Mouse (Mus musculus) adrenal gland, postnatal 36 days (tissue): ENCODE data around the gene Ercc5. TPM values are rescaled to one million over a fixed set of nuclear protein-coding genes. Genes with fewer than 3 reads are reported as not detected.

Source experiments
- DNase-seq, 2 experiments: peaks; one replicate each; pipeline ENCODE4 v3.0.0; 2021; ENCODE audit warnings: mixed read lengths in 1 of 2
- long read RNA-seq, 2 experiments: library from polyadenylated mRNA; stranded (forward); transcript quantifications; one replicate each; pipeline ENCODE4 v2.0.0; 2021; ENCODE audit warnings: borderline sequencing depth in 2 of 2
- total RNA-seq, 2 experiments: library from RNA; stranded (reverse); gene quantifications; 2 replicates each; pipeline ENCODE4 v1.2.3; 2021

Ercc5 gene
- 10 to 100 TPM; 17.8 to 18.9 TPM for total RNA-seq
- long read RNA-seq, experiment 1, transcript Ercc5-201 (15 exons, 3,907 nt) = major isoform, 15 of 28 reads
- long read RNA-seq, experiment 1, partial matches to known transcripts = 6 of 28 reads
- long read RNA-seq, experiment 1, other reads (novel, unspliced or antisense) = 6 of 28 reads
- long read RNA-seq, experiment 2, partial matches to known transcripts = 0 of 3 reads
- long read RNA-seq, experiment 2, other reads (novel, unspliced or antisense) = 0 of 3 reads

DNA sequence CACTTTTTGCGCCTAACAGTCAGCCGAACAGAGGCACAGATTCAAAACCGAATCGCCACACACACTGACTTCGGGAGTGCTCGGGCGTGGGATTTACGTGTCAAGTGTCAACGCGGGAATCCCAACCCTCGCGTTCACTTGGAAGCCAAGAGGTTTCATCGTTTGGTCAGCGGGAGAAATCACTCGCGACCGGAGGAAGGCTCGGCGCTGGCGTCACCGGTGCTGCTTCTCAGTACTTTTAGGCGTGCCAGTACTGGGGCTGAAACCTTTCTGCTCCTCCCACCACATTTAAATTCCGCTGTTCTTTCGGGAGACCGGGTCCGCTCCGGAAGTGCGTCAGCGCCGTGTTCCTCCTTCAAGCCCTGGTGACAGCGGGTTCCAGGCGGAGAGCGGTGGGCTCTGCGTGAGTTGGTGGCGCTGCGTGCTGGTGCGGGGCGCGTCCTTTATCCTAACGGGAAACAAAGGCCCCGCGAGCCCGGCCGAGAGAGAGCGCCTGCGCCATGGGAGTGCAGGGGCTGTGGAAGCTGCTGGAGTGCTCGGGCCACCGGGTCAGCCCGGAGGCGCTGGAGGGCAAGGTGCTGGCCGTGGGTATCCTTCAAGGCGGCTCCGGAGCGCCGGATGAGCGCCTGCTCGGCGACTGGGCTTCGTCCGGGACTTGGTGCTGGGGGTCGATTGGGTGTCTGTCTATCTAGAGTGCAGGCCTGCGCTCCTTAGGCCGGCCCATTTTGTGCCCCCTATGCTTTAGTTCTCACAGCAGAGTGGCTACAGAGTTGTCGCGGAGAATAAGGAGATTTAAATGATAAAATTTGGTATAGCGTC lies at the start of gene Ercc5:
Gene Ercc5 (plus strand): TSS at position 182 of the 819 bp plus-strand sequence.
- peak; percentile 90 to 92 for DNase-seq

DNA sequence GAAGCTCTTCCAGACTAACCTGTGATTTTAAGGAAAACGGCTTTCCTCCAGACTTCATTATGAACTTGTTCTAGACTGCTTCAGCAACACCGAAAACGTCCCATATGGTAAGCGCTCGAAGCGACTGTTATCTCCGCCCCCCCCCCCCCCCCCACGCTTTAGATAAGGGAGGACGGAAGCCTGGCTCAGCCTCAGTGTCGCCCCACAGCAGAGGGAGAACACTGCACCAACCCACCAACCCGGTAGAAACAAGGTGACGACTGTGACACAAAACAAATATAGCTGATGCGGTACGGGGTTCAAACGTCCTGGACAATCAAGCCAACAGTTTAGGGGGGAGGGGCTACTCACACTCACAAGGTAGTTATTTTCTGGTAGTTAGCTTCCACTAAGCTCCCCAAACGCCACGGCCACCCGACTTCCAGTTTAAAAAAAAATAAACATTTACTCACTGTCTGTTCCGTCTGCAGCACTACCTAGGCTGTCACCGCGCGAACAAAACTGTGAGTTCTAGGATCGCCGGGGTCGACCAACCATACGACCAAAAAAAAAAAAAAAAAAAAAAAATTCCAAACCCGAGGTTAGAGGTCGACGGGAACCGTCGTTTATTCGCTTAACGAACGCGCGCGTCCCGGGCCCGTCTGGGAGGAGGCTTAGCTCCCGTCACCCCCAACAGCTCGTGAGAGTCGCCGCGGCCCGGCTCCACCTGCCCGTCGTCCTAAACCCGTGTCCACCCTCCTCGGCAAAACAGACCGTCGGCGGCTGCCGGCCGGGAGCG lies 45.9 kb upstream of the Ercc5 start:
- DNase-seq = peak; percentile 20 to 32

GRCm38 (mm10) chr1:44102259-44102717 lies 45.3 kb upstream of the Ercc5 start, which contains the start of gene Tex30:
TSS of gene Tex30 (minus strand) at chr1:44102441.
- DNase-seq = peak; percentile 97

DNA sequence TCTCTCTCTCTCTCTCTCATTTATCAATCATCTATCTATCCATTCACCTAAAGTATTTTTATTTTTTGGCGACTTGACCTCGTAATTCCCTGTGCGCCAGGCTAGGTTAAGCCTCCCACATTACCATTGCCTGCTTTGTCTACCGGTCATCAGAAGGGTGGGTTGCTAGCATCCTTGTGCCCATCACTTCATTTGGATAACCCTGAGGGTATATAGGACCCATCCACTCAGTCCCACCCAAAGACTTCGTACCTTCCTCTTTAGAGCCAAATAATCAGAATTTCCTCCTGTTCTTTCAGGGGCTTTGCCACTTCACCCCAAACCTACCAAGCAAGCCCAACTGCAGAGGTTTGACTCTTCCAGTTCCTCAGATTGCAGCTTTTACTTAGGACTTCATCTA lies 44.6 kb upstream of the Ercc5 start:
- DNase-seq = no peak

- no peak for DNase-seq
These were observed 30.0 kb upstream of the Ercc5 start for GRCm38 (mm10) chr1:44117571-44117970.

DNA sequence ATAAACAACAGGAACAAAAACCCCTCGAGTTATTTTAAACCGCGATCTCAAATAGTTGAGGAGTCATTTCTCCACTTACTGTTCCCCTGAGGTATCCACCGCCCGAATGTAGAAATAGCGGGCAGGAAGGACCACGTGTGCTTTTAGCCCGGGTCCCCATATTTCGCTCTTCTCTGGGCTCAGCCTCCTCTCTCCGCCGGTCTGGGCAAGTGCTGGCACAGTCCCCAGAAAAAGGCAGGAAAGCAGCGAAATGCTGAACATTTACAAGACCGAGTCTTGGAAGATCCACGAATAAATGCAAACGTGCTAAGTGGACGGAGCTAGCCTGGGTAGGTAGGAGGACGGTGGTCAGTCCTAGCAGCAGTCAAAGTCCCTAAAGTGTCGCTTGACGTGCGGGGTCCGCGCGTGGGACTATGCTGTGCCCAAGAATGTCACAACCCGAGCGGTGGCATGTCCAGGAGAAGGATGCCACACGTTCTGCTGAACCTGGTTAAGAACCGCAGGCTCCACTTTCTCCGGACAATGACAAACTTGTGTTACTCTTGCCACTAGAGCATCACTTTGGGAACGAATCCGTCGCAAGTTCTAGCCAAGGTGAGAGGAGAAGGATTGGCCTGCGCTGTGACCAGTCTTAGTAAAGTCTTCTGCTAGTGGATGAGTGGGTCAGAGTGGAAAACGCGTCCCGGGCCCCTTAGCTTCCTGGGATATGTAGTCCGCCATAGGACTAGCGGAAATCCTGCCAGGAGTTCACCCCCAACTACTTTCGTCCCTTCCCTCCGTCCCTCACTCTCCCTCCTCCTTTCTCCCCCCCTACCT lies 29.1 kb upstream of the Ercc5 start, which contains the start of the genes Kdelc1 and Bivm:
Gene Kdelc1 (minus strand): TSS at position 570 of the 816 bp plus-strand sequence.
Gene Bivm (plus strand): TSS at position 719 of the 816 bp plus-strand sequence.
- DNase-seq = peak; percentile 88 to 89

GRCm38 (mm10) chr1:44119201-44120073 lies 28.1 kb upstream of the Ercc5 start:
- DNase-seq = peak; percentile 89 to 90

- no peak for DNase-seq
These were observed 27.5 kb upstream of the Ercc5 start for GRCm38 (mm10) chr1:44120074-44120406.

DNA sequence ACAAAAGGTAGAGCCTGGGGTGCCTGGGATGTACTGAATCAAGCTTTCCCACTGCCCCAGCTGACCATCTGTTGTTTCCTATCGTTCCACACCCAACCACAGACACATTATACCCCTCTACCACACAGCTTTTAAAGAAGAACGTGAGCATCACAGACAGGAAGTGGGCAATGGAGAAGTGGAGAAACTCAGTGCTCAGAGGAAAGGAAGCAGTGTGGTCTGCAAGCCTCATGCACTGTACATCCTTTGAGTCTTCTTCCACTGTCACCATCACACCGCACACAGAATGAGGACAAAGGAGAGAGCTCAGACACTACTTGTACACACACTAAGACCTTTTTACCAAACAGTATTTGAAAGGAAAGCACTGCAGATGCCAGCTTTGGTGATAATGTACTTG lies 25.3 kb upstream of the Ercc5 start:
- no peak for DNase-seq

GRCm38 (mm10) chr1:44125590-44125989 lies 22.0 kb upstream of the Ercc5 start:
- DNase-seq = no peak

DNA sequence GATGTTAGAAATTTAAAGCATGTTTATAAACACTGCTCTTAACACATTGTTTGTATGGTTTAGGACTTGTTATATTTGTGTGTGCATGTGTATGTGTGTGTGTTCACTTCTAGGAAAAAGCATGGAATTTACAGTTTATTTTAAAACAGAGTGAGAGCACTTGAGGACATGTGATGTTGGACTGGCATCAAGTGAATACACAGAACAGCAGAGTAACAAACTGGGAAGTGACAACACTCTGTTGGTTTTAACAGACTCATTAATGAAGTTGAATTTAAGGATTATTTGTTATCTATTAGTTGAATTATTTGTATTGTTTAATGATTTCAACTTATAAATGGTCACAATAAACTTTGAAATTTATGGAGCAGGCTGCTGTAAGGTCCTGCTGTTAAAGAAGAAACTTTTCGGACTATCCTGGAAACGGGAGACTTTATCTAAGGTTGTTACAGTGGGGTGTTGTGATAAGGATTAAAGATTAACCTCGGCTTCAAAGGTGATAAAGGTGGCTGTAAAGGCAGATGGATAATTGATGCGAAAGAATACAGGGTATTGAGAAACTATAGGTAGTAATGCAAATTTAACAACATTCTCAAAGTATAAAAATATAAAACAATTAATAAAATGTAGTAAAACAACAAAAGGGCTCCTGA lies 17.5 kb upstream of the Ercc5 start:
- no peak for DNase-seq

DNA sequence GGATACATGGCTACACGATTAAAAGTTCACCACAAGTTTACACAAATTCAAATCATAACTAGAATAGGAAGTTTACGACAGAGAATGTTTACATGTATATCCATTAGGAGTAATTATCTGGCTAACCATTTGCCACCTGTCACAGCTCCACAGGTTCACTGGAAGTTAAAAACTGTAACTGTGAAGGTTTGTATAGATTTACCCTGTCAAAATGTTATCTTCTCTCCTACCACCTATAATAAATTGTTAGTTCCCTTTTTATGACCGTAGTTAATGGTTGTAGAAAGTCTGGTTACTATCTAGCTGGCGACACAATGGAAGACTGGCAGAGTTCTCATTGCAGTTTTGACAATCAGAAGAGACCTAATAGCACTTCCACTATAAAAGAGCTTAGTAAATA lies 7.3 kb upstream of the Ercc5 start:
- no peak for DNase-seq

GRCm38 (mm10) chr1:44142747-44143146 lies 4.8 kb upstream of the Ercc5 start:
- DNase-seq = no peak

DNA sequence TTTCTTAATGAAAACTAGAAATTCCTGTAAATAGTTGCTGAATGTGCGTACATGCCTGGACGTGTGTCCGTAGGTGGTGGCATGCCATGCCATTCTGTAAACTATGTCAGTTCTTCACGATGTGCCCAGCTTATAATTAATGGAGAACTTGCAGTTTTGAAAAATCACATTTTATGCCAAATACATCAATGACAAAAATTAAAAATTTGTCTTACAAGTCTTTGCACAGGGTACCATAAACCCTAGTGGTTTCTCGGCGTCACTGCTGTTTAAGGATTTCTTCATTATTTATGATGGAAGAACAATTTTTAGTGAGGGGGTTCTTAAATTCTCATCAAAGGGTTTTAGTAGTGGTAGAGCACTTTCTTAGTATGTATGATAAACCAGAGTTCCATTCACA lies 1.2 kb downstream of the Ercc5 start:
- no peak for DNase-seq

DNA sequence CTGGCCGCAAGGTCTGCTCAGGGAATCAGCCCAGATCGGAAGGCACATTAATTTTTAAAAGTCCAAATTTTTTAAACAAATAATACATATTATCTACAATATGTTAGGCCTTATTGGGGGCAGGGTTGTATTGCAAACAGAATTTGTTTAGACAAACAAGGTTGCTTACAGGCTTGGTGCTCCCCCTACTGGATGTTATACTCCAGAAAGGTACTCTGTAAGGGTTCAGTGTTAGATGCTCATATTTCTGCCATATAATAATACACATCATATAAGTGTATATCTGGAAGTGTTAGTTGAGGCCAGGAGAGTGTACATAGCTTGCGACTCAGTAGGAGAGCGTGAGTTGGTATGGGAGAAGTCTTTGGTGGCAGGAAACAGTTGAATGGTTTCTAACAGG lies 7.7 kb downstream of the Ercc5 start:
- DNase-seq = no peak

DNA sequence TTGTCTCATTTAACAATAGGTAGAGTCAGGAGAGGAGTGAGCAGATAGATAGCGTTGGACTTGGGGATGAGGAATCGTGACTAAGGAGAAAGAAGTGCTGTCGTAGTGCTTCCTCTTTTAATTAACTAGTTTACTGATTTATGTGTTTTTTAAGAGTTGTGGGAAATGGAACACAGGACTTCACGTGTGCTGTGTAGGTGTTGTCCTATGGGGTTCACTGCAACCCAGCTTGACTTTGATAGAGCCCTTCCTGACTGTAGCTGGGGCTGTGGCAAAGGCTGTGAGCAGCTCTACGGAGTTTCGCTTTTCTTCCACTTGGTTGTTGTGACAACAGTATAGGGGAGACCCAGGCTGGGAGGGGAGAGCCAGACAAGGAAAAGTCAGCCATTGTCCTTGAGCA lies 10.8 kb downstream of the Ercc5 start:
- no peak for DNase-seq

- no peak for DNase-seq
These were observed 14.3 kb downstream of the Ercc5 start for GRCm38 (mm10) chr1:44161818-44162217.

- no peak for DNase-seq
These were observed 14.8 kb downstream of the Ercc5 start for GRCm38 (mm10) chr1:44162389-44162788.

DNA sequence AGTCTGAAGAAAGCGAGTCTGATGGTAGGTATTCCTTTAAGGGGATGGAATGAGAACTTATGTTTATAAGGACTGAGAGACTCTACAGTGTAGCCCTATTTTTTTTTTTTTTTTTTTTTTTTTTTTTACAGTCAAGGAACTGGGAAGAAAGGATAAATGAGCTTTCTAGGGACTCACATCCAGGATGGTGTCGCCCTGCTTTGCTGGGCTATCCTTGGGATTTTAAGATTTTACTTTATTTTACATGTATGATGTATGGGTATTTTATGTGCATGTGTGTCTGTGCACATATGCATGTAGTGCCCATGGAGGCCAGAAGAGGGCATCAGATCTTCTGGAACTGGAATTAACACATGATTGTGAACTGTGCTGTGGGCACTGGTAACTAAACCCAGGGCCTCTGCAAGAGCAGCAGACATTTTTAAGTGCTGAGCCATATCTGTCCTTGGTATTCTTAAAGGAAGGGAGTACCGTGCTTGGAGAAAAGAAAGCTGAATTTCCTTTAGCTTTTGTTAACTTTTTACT lies 20.4 kb downstream of the Ercc5 start:
- DNase-seq = no peak

DNA sequence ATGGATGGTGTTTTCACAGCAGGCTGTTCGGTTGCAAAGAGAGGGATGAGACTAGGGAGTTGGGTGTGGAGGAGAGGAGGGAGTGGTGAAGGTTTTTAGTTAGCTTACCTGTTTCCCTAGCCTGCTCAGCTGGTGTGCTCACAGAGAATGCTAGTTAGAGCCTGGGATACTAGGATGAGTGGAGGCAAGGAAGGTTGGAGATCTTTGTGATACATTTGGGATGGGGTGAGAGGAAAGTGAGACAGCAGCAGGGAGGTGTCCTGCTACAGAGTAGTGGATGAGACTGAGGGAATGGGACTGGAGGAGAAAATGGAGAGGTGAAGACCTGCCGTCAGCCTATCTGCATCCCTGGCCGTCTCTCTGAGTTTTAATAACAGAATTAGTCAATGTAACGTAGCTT lies 25.1 kb downstream of the Ercc5 start:
- no peak for DNase-seq
